Mouse (Mus musculus) kidney, adult 18-20 months (tissue): ENCODE results near the gene Rita1.

Source experiments
- DNase-seq: peaks from one replicate; pipeline ENCODE4 v3.0.0; 2021

Rita1 gene

DNA sequence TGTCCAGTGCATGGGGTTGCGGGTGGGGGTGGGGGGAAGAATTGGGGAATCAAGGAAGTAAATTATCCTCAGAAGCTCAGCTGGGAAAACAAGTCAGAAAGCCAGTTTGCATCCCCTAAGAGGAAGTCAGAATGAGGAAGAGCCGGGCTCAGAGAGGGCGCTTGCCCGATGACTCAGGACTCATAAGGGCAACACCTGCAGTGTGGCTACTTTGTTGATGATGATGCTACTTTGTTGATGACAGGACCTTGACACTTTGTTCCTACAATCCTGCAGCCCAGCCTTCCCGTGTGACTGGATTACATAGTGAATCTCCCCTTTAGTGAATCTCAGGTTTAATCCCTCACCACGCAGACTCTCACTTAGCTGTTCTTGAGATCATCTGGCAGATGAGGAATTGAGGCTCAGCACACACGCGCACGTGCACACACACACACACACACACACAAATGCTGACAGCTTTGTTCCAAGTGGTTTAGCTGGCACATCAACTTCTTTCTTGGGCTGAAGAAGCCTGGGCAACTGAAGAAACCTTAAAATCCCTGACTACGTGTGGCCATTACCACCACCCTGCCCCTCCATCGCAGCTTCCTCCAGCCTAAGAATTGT, 42.0 kb downstream of the Rita1 start:
- DNase-seq = no peak

DNA sequence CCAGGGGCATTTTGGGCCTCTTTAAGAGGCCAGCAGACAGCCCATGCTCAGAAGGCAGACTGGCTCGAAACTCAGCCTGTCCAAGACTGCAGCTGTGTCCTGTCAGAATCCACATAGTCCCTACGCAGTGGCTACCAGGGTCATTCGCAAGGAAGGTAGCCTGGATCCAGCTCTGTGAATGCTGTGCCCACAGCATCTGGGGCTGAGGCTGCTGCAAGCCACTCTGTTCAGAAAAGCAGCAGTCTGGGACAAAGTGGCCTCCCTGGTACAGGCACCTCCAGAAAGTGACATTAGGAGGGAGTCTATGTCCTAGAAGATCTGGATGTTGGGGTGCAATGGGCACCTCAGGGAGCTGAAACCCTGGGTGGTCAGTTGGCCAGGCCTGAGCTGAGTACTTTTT, 42.6 kb downstream of the Rita1 start:
- DNase-seq = no peak

DNA sequence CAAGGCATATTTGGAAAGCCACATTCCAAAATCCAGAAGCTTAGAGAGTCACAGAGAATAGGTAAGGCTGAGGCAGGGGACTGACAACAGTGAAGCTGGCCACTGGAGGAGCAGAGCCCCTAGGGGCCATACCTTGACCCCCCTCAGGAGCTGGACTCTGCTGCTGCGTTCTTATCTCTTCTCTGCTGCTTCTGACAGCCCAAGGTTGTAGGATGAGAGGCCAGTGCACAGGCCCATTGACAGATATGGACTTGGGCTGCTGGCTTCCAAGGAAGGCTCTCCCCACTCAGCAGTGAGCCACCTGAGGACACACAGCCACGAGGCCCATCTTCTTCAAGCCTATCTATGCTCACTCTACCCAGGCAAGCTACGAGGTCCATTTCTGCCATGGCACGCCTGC, 43.4 kb downstream of the Rita1 start:
- DNase-seq = no peak

DNA sequence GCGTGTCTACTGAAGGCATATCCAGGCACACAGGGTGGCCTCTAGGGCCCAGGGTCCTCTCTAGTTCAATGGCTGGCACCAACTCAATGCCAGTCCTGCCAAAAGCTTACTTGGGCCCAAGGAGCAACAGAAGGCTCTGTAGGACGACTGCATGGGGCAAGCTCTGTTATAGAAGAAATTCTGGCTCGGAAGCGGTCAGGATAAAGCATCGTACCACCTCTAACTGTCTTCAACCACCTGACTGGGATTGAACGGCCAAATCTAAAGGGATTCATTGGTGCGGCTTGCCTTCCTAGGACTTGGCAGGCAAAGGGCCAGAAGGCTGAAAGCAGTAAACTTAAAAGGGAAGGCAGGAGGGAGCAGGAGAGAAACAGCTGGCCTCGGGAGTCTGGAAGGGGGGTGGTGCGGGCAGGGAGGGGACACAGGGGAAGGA, 44.0 kb downstream of the Rita1 start:
- peak; percentile 43 for DNase-seq

DNA sequence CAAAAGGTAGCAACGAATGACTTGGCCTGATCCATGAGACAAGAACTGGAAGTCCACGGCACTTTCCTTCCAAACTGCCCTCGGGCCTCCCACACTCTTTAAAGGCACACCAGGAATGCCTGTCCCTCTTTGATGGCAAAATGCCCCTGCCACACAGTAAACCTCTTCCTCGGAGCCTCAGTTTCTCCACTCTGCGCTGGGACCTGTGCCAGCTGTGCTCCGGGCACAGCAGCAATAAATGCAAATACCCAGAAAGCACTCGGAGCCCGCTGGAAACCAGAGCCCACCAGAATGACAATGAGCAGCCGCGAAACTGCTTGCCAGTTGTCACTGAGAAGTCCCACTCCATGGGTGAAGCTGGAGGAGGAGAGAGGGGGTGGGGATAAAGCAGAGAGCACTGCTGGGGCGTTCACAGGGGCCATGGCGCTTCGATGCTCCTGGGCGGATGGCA, 44.6 kb downstream of the Rita1 start:
- no peak for DNase-seq

DNA sequence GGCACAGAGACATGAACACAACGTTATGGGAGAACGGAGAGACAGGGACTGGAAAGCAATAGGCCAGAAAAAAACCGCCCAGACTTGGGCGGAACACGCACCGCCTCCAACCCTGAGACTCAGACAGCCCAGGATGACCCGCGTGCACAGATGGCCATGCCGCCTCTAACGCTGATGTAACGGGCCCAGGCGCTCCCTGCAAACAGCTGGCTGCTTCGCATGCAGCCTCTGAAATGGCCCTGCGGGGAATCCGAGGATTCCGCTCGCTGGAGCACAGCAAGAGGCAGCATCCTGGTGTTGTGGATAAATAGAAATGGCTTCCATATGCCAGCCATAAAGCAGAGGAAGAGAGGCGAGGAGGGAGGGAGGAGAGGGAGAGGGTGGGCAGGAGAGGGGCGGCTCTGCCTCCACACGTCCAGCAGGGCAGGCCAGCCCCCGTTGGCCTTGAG, 45.1 kb downstream of the Rita1 start:
- DNase-seq = peak; percentile 58

DNA sequence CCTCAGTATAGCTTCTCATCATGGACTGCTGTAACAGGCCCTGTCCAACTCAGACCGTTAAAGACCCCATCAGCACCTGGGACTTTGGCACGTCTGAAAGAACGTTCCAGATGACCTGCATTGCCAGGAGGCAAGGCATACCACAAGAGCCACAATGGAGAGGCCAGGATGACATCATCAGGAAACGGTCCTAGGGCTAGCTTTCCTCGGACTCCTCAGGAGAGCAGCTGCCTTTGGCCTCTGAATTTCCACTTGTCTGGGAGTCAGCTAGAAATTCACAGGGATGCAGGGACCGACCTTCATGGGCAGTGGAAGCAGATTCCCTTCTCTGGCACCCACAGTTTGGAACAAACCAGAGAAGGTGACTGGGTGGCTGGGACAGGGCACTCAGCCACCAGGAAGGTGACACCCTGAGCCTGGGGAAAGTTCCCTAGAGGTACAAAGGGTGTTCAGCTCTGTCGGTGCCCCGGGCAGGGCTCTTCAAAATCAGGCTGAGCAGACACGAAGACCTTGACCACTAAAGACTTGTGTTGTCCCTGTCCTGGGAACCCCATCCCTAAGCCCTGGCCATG, 45.6 kb downstream of the Rita1 start:
- peak; percentile 64 for DNase-seq

DNA sequence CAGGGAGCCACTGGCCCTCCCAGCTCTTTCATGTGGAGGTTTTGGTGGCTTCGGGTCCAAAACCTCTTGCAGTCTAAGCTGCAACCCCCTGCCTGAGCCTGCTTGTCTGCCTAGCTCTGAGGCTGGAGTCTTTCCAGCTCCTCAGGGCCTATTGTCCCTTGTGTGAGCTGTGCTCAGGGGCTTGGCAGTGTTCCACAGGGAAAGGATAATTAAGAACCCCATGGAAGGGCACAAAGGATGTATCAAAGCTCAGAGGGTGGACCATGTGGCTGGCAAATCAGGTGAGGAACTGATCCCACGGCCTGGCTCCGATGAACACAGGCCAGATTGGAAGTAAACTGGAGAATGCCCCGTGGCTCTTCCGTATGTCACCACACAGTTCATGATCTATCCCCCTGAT, 46.3 kb downstream of the Rita1 start:
- DNase-seq = peak; percentile 70

DNA sequence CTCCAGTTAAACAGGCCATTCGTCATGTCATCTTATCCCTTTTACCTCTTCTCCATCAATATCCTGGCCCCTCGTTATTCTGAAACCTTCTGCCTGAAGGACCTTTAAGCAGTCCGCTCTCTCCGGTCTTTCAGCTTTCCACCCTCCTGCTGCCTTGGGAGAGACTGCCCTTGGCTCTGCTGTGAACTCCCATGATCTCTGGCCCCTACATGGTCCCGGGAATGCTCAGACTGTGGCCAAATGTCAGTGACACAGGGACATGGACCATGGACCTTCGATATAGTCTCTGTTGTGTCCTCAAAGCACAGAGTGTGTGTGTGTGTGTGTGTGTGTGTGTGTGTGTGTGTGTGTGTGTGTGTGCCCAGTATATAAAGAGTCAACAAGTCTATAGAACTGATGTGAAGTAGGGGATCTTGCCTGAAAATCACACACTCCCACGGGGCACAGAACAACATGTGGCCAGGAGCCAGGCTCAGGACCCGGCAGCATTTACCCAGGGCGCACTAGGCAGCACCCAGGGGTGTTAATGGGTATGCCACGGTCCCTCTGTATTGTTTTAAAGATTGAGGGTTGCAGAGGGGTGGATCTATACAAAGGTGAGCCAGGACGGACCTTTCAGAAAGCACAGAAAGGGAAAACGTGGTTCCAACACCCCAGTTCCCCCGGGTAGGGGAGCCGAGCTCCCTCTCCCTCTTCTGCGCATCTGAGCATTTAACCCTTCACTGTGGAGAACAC, 47.1 kb downstream of the Rita1 start:
- DNase-seq = peak; percentile 39

DNA sequence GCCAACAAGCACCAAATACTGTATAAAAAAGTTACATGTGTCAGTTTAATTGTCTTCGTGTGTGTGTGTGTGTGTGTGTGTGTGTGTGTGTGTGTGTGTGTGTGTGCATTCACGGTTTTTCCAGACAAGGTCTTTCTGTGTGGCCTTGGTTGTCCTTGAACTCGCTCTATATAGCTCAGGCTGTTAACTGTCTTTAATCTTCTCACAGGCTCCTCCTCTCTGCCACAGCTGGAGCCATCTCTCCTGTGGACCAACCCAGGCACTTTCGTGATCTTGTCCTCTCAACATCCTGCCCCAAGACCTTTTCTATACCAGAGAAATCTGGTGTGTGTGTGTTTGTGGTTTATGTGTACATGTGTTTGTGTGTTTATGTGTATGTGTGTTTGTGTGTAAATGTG, 48.5 kb downstream of the Rita1 start:
- DNase-seq = no peak

DNA sequence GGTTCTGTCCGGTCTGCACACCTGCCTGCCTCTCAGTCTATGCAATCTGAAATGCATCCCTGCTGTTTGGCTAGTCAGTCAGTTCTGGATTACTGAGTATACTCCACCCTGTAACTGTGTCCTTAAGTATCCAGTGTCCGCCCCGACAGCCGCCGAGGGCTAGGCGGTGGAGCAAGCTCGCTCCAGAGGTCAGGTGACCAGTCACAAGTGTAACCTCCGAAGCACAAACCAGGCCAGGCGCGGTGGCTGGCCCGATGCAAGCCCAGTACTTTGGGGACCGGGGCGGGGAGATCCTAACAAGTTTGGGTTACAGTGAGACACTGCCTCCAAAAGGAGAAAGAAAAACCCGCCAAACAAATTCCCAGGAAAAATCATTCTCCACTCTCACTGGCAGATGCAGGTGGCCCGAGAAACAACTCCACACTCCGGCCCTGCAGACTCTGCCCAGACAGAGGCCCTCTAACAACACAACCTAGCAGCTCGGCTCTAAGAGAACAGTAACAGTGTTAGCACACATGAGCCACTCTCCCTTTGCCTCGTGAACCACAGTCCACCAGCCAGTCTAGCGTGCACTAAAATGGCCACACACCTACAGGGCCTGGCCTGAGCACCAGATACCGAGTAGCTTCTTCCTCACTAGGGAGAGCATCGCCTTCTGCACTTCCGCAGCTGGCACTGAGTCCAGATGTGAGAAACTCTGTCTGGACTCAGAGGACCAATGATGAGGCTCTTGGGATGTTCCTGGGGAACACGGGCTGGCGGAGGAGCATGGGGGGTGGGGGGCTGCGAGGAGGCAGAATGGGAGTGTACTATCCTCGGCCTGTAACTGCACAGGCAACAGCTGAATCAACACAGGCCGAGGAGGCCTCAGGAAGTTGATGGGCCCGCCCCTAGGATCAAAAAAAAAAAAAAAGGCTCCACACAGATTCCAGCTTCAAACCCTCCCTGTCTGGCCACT, 49.2 kb downstream of the Rita1 start:
- peak; percentile 84 for DNase-seq

DNA sequence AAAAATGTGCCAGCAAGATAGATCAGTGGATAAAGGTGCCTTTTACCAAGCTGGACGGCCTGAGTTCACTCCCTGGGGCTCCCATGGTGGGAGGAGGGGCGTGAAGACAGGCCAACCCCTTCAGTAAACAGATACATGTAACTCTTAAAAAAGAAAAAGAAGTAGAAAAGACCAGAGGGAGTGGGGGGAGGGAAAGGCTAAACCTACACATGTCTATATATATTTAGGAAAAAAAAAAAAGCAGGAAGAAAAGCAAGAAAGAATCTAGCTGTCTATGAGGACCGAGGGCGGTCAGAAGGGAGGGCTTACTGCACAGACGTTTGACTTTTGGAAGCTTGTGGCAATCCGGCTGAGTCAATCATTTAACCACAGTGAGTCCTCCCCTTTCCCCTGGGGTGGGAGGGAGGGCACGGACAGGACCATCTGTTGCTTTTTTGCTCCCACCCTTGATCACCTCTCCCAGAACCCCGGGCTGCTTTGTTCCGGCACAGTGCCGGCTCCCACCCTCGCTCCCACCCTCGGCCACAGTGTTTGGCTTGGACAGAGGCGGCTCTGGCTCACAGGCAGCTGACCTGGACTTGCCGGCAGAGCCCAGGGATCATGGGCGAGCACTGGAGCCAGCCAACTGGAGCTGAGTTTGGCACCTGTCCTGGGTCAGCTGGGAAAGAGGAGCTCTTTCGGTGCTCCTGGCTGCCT, 51.6 kb downstream of the Rita1 start:
- DNase-seq = peak; percentile 87

DNA sequence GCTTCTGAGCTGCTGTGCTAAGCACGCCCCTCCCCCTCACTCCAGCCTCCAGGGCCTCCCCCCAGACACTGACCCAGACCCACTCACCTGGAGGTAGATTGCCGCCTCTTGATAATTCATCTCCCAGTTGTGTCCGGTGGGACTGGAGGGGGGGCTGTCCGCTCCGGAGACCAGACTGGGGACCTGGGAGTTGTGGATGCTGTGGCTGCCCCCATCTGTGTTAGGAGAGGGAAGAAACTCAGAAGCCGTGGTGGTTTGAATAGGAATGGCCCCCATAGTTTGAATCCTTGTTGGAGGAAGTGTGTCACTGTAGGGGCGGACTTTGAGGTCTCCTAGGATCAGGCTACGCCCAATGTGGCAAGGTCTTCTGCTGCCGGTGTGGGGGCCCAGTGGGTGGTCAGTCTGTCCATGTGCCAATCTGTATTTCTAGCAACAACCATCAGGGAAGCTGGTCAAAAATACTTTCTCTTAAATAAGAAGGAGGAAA, 52.2 kb downstream of the Rita1 start:
- no peak for DNase-seq

DNA sequence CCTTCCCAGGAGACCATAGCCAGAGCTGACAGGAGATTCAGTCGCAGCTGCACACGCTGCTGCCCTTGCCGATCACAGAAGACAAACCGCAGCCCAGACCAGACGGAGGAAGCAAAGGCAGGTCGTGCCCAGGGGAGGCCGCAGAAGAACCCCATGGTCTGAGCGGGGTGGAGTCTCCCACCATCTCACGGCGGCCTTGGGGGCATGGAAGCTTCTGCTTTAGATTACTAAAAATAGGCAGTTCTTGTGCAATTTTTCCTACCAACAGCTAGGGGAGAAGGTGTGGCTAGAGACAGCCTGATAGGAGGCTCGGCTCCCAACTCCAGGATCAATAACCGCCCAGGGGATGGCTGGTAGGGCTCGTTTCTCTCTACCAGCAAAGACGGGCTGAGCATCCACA, 53.6 kb downstream of the Rita1 start:
- DNase-seq = peak; percentile 5

DNA sequence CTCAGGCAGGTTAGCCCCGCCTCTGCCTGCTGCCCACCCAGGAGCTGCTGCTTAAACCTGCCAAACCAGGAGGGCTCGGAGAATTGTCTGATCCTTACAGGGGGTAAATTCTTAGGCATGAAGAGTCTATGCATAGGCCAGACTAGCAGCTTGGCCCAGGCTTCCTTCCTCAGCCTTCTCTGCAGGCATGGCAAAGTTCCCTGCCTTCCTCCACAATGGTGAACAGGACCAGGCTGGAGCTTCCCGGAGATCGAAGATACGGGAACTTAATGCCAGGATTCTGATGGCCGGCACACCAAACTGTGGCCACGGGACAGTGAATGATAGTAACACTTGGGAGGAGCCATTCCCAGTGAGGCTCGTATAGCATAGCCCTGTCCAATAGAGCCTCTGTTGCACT, 54.3 kb downstream of the Rita1 start:
- DNase-seq = no peak

DNA sequence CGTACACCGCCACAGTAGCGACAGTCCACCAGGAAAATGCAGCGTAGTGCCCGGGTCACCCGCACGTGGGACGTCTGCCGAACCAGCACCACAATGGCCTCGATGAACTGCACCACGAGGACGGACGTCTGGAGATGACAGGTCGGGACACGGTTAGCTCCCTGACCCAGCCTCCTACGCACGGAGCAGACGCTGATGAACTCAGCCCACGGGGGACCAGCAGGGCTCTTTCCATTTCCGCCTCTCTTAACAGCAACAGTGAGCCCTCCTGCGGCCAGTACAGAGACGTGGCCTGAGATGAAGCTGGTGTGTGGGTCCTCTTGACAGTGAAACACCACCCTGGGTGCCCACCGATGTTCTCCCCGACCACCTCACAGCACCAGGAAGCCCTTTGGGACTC, 56.5 kb downstream of the Rita1 start:
- DNase-seq = peak; percentile 5

DNA sequence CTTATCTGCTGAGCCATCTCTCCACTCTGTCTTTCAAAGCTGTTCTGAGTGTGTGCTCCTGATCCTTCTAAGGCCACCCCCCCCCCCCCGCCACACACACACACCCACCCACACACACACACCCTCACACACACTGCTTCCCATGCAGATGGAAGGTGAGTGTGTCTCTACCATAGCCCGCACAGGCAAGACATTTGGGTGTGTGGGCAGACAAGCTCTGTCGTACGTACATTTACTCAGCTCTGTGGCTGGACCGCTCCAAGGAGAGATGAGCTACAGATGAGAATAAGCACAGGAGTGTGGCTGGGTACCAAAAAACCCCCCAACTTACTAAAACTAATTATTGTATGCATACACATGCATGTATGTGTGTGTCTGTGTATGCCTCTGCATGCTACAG, 61.7 kb downstream of the Rita1 start:
- DNase-seq = no peak

DNA sequence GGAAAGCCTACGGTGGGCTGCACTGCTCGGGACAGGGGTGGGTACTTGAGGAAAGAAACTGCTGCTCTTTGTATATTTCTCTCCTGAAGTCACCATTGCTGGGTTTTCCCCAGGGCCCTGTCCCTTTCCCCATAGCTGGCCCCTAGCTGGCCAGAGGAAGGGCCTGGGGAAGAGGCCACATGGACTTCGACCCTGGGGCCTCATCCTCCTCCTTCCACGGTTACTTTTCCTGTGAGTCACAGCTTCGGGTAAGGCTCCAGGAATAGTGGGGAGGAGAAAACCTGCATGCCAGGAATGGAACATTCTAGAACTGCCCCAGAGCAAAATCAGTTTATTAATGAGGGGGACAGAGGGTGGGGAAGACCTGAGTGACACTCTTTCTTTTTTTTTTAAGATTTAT, 62.3 kb downstream of the Rita1 start:
- DNase-seq = peak; percentile 50

DNA sequence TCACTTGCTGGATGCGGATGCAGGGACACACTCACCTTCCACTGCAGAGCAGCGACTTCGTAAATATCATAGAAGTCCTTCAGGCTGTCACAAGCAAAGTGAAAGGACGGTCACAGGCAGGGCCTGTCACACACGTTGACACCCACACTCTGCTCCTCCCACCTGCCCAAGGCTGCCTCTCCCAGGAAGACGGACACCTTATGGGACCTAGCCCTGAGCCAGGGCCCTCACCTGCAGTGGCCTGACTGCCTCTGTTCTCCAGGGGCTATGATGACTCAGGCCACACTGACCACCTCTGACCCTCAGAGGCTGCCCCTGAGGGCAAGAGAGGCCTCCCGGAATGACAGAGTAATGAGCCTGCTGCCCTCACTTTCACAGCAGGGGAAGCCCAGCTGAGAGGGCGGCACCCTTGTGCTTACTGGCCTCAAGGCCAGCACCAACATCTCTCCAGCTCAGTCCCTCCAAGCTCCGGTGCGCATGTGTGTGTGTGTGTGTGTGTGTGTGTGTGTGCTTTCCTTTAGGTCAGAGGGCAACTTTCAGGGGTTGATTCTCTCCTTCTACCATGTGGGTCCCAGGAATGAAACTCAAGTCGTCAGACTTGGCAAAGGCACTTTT, 64.0 kb downstream of the Rita1 start:
- DNase-seq = no peak
